Mouse (Mus musculus) Patski (cell line): ENCODE results near the gene Srgap3. TPM values are rescaled to one million over a fixed set of nuclear protein-coding genes. Genes with fewer than 3 reads are reported as not detected.

Experiments
- ATAC-seq: fragments of 100-300 bp; one replicate; pipeline ENCODE4 v1.8.0; 2021
- CTCF ChIA-PET: fragments of 350-600 bp; sonication (Branson Sonifier 250); formaldehyde crosslinking; loops from one replicate; lab custom pipeline; 2022; ENCODE audit warnings: inconsistent platforms; lab: Charles Lee
- POLR2A ChIA-PET: fragments of 350-600 bp; sonication (Branson Sonifier 250); formaldehyde crosslinking; loops from one replicate; lab custom pipeline; 2022; ENCODE audit warnings: antibody characterized with exemption, inconsistent platforms; lab: Charles Lee
- DNase-seq: peaks from one replicate; pipeline ENCODE4 v3.0.0-alpha.2; 2011; ENCODE audit warnings: low read depth, low spot score
- H3K27me3 ChIP-seq: fragments of 371-371 bp; one replicate; pipeline ENCODE4 v1.5.1; 2021
- CTCF ChIP-seq: fragments of 100-300 bp; IDR thresholded peaks from one replicate; pipeline ENCODE4 v1.5.1; 2021
- in situ Hi-C: fragments of 300-500 bp; cut with MboI; formaldehyde crosslinking; loops from 3 replicates; pipeline ENCODE4 v1.11.1; 2018; ENCODE audit warnings: low pct_unique_long_range_greater_than_20kb, mixed read lengths
- polyA plus RNA-seq: library from polyadenylated mRNA; unstranded; gene quantifications from one replicate; pipeline ENCODE4 v1.2.3, GENCODE M21; 2021

Gene Srgap3
- polyA plus RNA-seq, 1 experiment from 2014 or later, result 37.7 TPM

DNA sequence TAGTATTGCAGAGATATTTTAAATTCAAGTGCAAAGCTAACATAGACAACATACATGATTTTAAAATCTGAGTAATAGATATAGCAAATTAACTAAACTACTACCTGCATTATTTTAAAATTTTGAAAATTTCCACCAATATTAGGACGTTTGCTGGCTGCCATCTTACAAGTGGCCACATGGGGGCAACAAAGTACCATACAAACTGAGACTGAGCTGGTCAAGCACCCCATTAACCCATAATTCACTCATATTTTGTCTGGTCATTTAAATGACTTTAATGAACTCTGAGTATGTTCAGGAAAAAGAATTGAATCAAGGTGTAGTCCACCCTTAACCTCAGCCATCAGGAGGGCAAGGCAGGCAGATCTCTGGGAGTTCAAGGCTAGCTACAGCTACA, 246.7 kb downstream of the Srgap3 start:
- ATAC-seq, result no peak
- H3K27me3 ChIP-seq, result no peaks in the 10 kb centered on the region
- ChIA-PET POLR2A (interaction anchor here (0.6 to 1.0 kb wide), 2 partner anchors 209 to 321 kb away, joined by 3 read pairs; no protein-coding TSS in a partner anchor), CTCF (interaction anchor here (0.7 to 3.9 kb wide), 22 partner anchors 12 to 812 kb away, joined by 3 to 23 read pairs (median 4); no protein-coding TSS in a partner anchor)
- DNase-seq, result no peak
- in situ Hi-C loops, result no loop called here
- TF ChIP-seq CTCF, result peak; percentile 89

DNA sequence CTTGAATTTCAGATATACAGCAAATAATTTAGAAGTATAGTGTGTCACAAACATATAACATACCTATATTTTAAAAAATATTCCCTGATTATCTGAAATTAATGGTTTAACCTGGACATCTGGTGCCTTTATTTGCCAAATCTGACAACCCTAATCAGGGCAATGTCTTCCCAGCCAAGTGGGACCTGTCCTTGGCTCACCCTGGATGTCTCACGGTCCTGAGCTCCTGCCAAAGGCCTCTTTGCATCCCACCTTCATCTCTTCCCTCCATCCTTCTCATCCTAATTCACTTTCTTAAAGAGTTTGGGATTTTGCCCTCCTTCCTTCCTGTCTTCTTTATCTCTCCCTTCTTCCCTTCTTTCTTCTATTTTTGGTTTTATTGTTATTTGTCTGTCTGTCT, 248.0 kb downstream of the Srgap3 start:
- in situ Hi-C loops, result loop anchor here (10.0 to 25.0 kb wide), 3 partner anchors 204 to 606 kb away; partner anchors contain the start of gene Brpf1
- H3K27me3 ChIP-seq, result no peaks in the 10 kb centered on the region
- no peak for ATAC-seq
- no peak for DNase-seq
- POLR2A ChIA-PET, result no interaction called here
- CTCF ChIA-PET, result interaction anchor here (1.2 to 3.9 kb wide), 8 partner anchors 201 to 339 kb away, joined by 3 to 23 read pairs (median 6); no protein-coding TSS in a partner anchor
- no peak for TF ChIP-seq CTCF

DNA sequence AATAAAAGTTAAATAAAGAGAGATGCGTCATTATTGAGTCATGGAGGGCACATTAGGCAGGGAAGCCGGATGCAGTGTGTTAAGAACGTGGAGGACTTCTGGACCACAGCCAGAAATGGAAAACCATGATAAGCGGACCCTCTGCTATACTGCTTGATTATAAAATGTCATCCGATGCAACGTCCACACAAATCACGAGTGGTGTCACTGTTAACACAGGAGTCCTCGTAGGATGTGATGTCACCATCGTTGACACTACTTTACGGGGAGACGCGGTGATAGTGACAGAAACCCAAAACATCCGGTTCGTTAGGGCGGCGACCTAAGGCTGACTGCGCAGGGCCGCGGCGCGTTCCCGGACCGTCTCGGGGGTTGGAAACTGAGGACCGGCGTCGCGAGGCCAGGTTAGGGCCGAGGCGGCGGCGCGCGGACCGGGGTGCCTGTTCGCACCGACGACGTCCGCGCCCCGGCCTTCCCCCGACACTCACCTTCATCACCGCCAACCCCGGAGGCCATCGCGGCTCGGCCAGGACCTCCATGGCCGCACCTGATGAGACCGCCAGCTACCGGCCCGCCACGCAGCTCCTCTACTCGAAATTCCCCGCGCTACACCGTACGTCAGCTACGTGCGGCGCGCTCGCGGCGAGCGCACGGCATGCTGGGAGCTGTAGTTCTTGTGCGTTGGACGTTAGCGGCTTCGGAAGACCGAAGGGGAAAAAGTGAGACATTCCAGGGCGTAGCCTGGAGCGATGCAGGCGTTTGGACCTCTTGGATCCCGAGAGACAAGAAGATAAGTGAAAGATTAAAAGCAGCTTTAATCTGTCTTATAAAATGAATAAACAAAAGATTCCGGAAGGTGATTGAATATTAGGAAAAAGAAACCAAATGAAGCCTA, 250.8 kb downstream of the Srgap3 start, which contains the start of gene Rad18:
TSS of gene Rad18 (minus strand) at position 631 of the 895 bp plus-strand sequence.
- TF ChIP-seq CTCF, result no peak
- DNase-seq (no peak), ATAC-seq (peak; percentile 81)
- POLR2A ChIA-PET, result no interaction called here
- in situ Hi-C loops, result loop anchor here (10.0 to 25.0 kb wide), 3 partner anchors 202 to 608 kb away; partner anchors contain the start of gene Brpf1
- H3K27me3 ChIP-seq, result no peaks in the 10 kb centered on the region
- CTCF ChIA-PET, result interaction anchor here (1.0 to 1.2 kb wide), 3 partner anchors 14 to 304 kb away, joined by 3 to 6 read pairs (median 3); no protein-coding TSS in a partner anchor

DNA sequence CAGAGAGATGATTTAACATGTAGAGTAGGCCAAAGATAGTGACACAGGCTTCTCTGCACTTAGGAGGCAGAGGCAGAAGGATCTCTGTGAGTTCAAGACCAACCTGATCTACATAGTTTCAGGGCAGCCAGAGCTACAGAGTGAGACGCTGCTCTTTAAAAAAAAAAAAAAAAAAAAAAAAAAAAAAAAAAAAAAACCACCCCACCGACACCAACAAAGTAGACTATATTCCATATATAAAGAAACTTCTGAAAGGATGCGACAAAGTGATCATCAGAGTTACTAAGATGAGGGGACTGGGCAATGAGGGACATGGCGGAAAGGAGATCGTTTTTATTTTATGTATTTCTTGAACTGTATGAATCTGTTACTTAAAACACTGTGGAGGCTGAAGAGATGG, 252.6 kb downstream of the Srgap3 start:
- in situ Hi-C loops, result loop anchor here (10.0 to 25.0 kb wide), 3 partner anchors 200 to 610 kb away; partner anchors contain the start of gene Brpf1
- TF ChIP-seq CTCF, result no peak
- ChIA-PET POLR2A (no interaction called here), CTCF (no interaction called here)
- ATAC-seq, result no peak
- no peak for DNase-seq
- H3K27me3 ChIP-seq, result no peaks in the 10 kb centered on the region

DNA sequence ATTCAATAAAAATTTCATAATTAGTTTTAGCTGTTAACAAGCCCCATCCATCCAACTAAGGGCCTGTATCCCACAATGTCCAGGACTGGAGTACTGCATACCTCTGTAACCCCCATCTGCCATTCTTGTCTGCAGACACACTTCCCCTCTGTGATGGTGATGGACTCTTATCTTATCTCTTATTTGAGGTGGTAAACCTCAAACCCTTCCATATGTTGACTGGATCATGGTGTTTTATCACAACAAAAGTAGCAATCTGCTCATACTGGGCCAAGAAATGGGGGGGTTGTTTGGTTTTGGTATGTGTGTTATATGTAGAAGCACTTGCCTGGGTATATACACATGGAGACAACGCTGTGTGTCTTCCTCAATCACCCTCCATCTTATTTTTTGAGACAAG, 255.5 kb downstream of the Srgap3 start:
- ATAC-seq, result no peak
- in situ Hi-C loops, result loop anchor here (10.0 to 25.0 kb wide), 3 partner anchors 197 to 613 kb away; partner anchors contain the start of gene Brpf1
- POLR2A ChIA-PET, result no interaction called here

DNA sequence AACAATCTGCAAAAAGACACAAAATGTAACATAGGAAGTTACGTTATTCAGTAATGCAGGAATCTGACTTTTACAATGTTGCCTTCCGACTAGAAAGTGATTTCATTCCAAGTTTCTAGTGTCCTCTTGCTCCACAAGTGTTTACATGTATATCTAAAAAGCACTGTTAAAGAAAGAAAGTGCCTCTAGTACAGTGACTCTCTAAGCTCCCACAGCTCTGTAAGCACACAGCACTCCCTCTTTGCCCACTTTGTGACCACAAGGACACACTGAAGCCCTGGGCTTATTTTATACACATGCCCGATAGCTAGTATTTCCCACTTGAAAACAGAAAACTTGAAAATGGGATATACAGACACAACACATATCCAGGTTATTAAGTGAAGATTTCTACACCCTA, 259.0 kb downstream of the Srgap3 start:
- no peaks in the 10 kb centered on the region for H3K27me3 ChIP-seq
- no peak for TF ChIP-seq CTCF
- CTCF ChIA-PET, result no interaction called here
- POLR2A ChIA-PET, result no interaction called here
- ATAC-seq (no peak), DNase-seq (no peak)
- in situ Hi-C loops, result loop anchor here (25.0 kb wide), 1 partner anchor 476 kb away; no protein-coding TSS in a partner anchor

More for the DNA sequence above, 255.5 kb downstream of the Srgap3 start:
- no peak for DNase-seq
- TF ChIP-seq CTCF, result no peak
- CTCF ChIA-PET, result interaction anchor here (0.9 kb wide), 1 partner anchor 10 kb away, joined by 3 read pairs; no protein-coding TSS in a partner anchor
- no peaks in the 10 kb centered on the region for H3K27me3 ChIP-seq

DNA sequence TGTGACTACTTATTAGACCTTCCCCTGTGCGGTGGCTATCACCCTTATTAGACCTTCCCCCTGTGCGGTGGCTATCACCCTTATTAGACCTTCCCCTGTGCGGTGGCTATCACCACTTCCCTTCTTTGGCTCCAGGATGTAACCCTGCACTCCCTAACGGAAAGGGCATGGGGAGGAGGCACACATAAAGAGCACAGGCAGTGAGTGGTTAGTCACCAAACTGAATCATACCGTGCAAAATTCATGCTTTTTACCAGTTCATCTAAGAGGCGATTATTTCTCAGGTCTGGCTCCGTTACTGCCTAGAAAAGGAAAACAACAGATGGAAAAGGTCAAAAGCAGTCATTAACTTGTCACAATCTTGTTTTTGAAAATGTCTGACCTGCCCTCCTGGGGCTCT, 260.6 kb downstream of the Srgap3 start:
- DNase-seq (no peak), ATAC-seq (no peak)
- TF ChIP-seq CTCF, result no peak
- CTCF ChIA-PET, result interaction anchor here (1.0 to 2.5 kb wide), 2 partner anchors 12 to 195 kb away, joined by 4 to 8 read pairs; no protein-coding TSS in a partner anchor
- POLR2A ChIA-PET, result no interaction called here
- in situ Hi-C loops, result loop anchor here (25.0 kb wide), 1 partner anchor 474 kb away; no protein-coding TSS in a partner anchor
- no peaks in the 10 kb centered on the region for H3K27me3 ChIP-seq

DNA sequence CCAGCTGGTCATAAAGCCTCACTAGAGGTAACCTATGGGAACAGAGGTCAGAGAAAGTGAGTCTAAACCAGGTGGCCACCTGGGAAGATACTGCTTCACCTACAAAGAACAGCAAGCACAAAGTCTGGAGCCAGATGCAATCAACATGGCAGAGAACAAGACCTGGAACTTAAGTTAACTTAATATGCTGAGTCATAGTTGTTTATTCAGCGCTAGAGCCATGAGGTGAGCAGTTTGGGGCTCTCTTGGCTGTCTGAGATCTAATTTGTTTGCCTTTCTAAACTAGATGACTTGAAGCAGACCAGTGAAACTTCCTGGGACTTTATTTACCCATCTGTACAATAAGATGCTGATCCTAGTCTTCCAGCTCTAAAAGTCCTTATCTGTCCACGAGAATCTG, 263.0 kb downstream of the Srgap3 start:
- no peak for TF ChIP-seq CTCF
- no peak for ATAC-seq
- no peaks in the 10 kb centered on the region for H3K27me3 ChIP-seq
- ChIA-PET CTCF (no interaction called here), POLR2A (no interaction called here)
- in situ Hi-C loops, result loop anchor here (25.0 kb wide), 1 partner anchor 472 kb away; no protein-coding TSS in a partner anchor
- DNase-seq, result no peak

Other genes starting within 250 kb of the Srgap3 start
- 63.3 TPM for gene Thumpd3, start 99.0 kb upstream of the Srgap3 start, polyA plus RNA-seq
- 60.3 TPM for gene Setd5, start 130.1 kb upstream of the Srgap3 start, polyA plus RNA-seq
- gene Lhfpl4, start 248.1 kb upstream of the Srgap3 start, polyA plus RNA-seq, result 17.7 TPM